Mouse (Mus musculus): ENCODE measurements around the gene Ceacam12. TPM values are rescaled to one million over a fixed set of nuclear protein-coding genes. Genes with fewer than 3 reads are reported as not detected.
"Not testable (repeated sequence)": the region's sequence is repeated elsewhere in the genome, so short reads cannot be mapped to it uniquely, and the experiment has no call there.

The Ceacam12 gene
- polyA plus RNA-seq (2014; fragmentation: Nextera tagmentation; extraction: Ambion mirVana) = not detected in 2 replicates

DNA sequence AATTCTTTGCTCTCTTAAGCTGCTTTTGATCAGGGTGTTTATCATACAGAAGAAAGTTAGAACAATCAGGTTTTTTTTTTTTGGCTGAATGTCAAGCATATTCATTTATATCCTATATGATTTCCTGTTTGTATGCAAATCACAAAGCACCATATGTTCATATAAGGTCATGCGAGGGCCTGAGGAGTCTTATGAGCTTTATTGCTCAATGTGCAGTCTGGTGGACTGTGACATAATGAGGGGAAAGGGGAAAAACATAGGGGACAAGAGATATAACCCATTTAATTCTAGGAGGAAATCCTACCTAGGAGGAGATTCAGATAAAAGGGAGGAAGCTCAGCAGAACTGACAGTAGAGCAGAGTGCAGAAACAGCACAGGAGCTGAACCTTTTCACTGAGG lies at the start of gene Ceacam12:
Gene Ceacam12, plus strand, starts transcription at position 301 of the 400 bp plus-strand sequence.
- Histone ChIP-seq H3K4me1 (ENCODE audit: control insufficient read depth, insufficient read depth, low read length) (no peaks in the 10 kb centered on the region), H3K4me3 (ENCODE audit: low read depth, low read length) (no peak within 1 kb of the TSS), H3K9me3 (ENCODE audit: control insufficient read depth, low read length) (peaks cover 7% of the 10 kb centered on the region; the same call in 1 of the 2 replicates), H3K36me3 (ENCODE audit: control insufficient read depth, insufficient read depth, low read length) (no peaks in the 10 kb centered on the region), H3K9ac (replicated peaks; ENCODE audit: low read depth, low read length) (no peak within 1 kb of the TSS), H3K4me2 (ENCODE audit: low read depth, low read length) (no peak within 1 kb of the TSS), H3K27me3 (ENCODE audit: control insufficient read depth, insufficient read depth, low read length) (no peaks in the 10 kb centered on the region), H3K27ac (ENCODE audit: low read depth, low read length) (no peak within 1 kb of the TSS)
- ATAC-seq (ENCODE audit: low read depth) = no peak
- WGBS = 84% methylated on average over 1 of the region's 1 CpGs

DNA sequence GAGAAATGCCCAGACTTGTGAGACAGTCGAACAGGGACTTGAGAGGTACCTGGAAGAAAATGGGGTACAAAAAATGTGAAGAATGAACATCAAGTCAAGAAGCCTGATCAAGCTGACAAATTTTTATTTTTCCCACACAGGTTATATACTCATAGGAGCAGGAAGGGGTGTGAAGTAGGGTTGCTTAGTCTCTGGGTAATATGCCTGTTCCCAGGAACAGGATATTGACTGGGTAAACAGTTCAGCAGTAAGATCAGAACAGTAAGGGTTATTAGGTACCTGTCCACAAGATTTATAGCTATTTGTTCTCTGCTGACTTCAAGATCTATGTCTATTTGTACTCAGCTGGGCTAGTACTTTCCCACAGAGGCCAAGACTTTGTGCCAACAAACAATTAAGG lies 8.1 kb downstream of the Ceacam12 start:
- H3K4me3 ChIP-seq (ENCODE audit: low read depth, low read length); ATAC-seq (ENCODE audit: low read depth); H3K27me3 ChIP-seq (ENCODE audit: control insufficient read depth, insufficient read depth, low read length); H3K27ac ChIP-seq (ENCODE audit: low read depth, low read length); H3K9ac ChIP-seq (replicated peaks; ENCODE audit: low read depth, low read length); H3K4me2 ChIP-seq (ENCODE audit: low read depth, low read length); H3K36me3 ChIP-seq (ENCODE audit: control insufficient read depth, insufficient read depth, low read length); H3K4me1 ChIP-seq (ENCODE audit: control insufficient read depth, insufficient read depth, low read length): not testable (repeated sequence)
- peaks cover 20% of the 10 kb centered on the region for H3K9me3 ChIP-seq (ENCODE audit: control insufficient read depth, low read length)
- 73% methylated on average over 1 of the region's 1 CpGs for WGBS

DNA sequence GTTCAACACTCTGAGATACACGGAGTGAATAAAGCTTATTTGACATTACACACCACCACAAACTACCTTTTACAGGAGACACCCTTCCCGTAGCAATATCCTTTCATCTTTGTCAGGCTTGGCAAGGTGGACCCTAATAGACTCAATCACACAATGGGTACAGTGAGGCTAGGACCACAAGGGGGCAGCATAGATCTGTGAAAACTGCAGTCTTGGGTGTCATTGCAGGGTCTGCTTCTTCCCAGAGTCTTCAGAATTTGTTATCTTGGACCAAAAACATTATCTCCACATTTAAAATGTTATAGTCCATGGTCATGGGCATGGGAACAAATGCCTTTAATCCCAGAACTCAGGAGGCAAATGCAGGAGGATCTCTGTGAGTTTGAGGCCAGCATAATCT lies 35.1 kb downstream of the Ceacam12 start:
- H3K4me3 ChIP-seq (ENCODE audit: low read depth, low read length) = no peak overlapping the region
- H3K36me3 ChIP-seq (ENCODE audit: control insufficient read depth, insufficient read depth, low read length) = no peaks in the 10 kb centered on the region
- H3K9me3 ChIP-seq (ENCODE audit: control insufficient read depth, low read length) = peaks cover 2% of the 10 kb centered on the region; the same call in 1 of the 2 replicates
- H3K27ac ChIP-seq (ENCODE audit: low read depth, low read length) = no peak overlapping the region
- WGBS = 29% methylated on average over 2 of the region's 2 CpGs
- no peak overlapping the region for H3K4me2 ChIP-seq (ENCODE audit: low read depth, low read length)
- no peak for ATAC-seq (ENCODE audit: low read depth)
- no peaks in the 10 kb centered on the region for H3K4me1 ChIP-seq (ENCODE audit: control insufficient read depth, insufficient read depth, low read length)
- H3K27me3 ChIP-seq (ENCODE audit: control insufficient read depth, insufficient read depth, low read length) = no peaks in the 10 kb centered on the region
- H3K9ac ChIP-seq (replicated peaks; ENCODE audit: low read depth, low read length) = no peak overlapping the region

Small RNAs within 50 kb of the gene (microRNA-seq; reads per million reads assigned to microRNA genes)
- not detected for gene Gm22414

Other genes starting within 250 kb of the Ceacam12 start
- gene Gm5155, start 194.2 kb upstream of the Ceacam12 start, polyA plus RNA-seq (2014; fragmentation: Nextera tagmentation; extraction: Ambion mirVana) = not detected in 2 replicates
- not detected in 2 replicates for gene Ceacam11, start 93.8 kb upstream of the Ceacam12 start, polyA plus RNA-seq (2014; fragmentation: Nextera tagmentation; extraction: Ambion mirVana)
- gene Ceacam13, start 56.0 kb upstream of the Ceacam12 start, polyA plus RNA-seq (2014; fragmentation: Nextera tagmentation; extraction: Ambion mirVana) = not detected in 2 replicates
- not detected in 2 replicates for gene Igfl3, start 110.6 kb downstream of the Ceacam12 start, polyA plus RNA-seq (2014; fragmentation: Nextera tagmentation; extraction: Ambion mirVana)
- gene Mill1, start 179.4 kb downstream of the Ceacam12 start, polyA plus RNA-seq (2014; fragmentation: Nextera tagmentation; extraction: Ambion mirVana) = not detected in 2 replicates

Measured in neural tube, embryonic 14.5 days (tissue).